Mouse (Mus musculus) frontal cortex, postnatal 10 days (tissue): ENCODE results near the gene Btbd9.

ENCODE experiments used
- DNase-seq, 2 experiments: peaks; one replicate each; pipeline ENCODE4 v3.0.0; 2022; ENCODE audit warnings: low spot score in 2 of 2, mixed read lengths in 1 of 2

Btbd9 gene

DNA sequence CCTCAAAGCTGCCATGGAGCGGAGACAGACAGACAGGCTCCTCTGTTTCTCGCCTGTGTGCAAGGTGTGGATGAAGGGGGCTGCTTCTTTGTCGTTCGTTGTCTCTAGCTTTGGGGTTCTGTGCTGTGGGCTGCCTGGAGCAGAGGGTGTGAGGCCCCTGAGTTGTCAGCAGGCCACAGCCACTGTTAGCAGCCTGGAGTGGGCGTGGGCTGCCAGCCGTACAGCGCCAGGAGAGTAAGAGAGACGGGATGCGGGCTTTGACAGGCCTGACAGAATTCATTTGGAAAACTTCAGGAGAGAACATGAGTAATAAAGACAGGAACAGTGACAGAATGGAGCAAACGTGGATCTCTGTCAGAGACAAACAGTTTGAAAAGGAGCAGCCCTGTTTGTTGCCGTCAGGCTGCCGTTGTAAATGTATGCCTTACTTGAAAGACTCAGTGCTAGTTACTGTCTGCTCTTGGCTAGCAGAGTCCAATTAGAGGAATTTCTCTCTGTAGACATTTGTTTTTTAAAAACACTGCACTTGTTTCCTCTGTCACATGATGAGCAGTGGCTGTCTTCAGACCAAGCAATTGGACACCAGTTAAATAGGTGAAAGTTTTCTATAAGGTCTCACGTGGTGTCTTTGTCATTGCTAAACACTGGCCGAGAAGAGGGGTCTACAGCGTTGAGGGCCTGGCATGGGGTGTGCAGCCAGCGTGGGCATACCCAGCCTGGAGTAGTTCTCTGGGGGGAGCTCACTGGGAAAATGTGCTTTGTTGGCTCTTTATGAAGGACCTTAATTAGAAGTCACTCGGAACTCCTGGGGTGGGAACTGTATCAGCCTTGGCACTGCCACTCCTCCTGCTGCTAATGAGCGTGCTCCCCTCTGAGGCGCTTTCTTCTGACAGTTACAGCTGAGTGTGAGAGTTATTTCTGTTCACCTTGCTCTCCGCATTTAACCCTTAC lies 388.0 kb downstream of the Btbd9 start:
- DNase-seq, result peak in 1 of 2 experiments; percentile 24

DNA sequence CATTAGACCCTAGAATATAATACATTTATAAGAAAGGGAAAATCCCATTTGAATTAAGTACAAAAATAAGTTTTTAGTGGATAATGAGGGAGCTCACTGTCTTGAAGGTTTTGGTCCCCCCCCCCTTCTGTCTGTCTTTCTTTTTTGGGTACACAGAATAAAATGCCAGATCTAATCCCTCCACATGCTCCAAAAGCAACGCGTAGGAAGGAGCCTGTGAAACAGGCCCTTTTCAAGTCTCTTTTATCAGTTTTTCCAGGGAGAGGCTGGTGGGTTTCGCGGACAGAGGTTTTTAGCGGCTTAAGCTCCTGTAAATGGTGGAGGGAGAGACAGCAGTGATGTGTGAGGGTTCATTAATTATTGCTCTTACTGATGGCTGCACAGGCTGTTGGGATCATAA lies 388.7 kb downstream of the Btbd9 start:
- DNase-seq, result no peak

DNA sequence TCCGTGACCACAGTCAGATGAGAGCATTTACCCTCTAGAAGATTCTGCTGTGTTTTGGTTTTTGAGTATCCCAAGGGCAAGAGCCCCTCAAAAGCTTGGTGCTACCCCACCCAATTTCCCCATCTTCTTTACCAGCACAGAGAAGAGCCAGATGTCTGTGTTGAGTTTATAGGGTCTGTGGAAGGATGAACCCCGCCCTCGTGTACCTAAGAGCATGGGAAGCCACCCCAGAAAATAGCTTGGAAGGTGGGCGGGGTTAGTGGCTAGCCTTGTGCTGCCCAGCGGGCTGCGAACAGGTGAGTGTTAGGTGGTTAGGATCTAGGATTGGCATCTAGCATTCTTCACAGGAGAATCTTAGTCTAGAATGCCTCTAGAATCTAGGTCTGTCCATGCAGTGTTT lies 389.1 kb downstream of the Btbd9 start:
- DNase-seq, result no peak

DNA sequence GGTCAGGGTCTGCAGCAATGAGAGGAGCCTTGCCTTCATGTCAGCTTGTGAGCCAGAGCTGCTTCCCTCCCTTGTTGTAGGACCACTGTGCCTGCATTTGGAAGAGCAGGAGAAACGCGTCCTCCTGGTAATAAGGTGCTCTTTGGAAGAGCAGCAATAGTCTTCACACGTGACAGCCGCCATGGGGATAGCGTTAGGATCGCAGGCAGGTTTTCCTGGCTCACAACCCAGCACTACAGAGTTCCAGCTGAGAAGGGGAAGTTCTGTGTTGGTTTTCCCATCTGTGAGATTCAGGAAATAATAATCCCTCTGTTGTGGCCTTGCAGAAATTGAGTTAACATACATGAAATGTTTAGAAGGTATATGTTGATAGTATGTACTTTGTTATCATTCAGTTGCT lies 392.7 kb downstream of the Btbd9 start:
- DNase-seq, result no peak

- no peak for DNase-seq
Measured at GRCm38 (mm10) chr17:30182063-30182462, 394.2 kb downstream of the Btbd9 start.

DNA sequence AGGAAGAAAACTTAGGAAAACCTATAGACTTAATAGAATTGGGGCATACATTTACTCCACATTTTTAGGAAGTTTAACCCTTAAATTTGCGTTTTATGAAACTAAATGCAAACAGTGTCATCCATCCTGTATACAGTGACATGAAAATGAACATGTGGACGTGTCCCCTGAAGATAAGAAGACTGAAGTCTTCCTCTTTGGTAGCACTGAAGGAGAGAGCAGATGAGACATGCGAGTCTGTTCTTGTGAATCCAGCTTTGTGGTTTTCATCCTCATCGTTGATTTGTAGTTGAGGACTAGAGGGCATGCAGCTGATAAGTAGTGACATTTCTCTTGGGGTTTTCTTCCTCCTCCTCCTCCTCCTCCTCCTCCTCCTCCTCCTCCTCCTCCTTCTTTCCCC lies 394.7 kb downstream of the Btbd9 start:
- no peak for DNase-seq

GRCm38 (mm10) chr17:30180197-30180596 lies 396.1 kb downstream of the Btbd9 start:
- no peak for DNase-seq

DNA sequence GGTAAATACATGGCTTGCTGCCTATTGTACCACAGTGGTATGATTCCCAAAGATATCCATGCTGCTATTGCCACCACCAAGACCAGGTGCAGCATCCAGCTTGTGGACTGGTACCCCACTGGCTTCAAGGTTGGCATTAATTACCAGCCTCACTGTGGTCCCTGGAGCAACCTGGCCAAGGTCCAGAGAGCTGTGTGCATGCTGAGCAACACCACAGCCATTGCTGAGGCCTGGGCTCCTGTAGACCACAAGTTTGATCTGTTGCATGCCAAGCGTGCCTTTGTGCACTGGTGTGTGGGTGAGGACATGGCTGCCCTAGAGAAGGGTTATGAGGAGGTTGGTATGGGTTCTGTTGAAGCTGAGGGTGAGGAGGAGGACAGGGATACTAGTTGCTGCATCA lies 397.9 kb downstream of the Btbd9 start:
- no peak for DNase-seq

DNA sequence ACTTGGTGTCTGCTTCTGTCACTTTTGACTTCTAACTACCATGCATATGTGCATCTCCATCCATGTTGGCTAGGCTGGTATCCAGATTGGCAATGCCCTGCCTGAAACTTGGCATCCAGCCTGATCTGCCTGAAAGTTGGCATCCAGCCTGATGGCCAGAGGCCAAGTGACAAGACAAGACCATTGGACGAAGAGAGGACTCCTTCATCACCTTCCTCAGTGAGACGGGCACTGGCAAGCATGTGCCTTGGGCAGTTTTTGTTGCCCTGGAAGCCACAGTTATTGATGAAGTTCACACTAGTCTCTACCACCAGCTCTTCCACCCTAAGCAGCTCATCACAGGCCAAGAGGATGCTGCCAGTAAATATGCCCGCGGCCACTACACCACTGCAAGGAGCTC lies 398.9 kb downstream of the Btbd9 start:
- no peak for DNase-seq
